Mouse (Mus musculus) gastrocnemius, postnatal 36 days (tissue): ENCODE data around the gene Lrmda. TPM values are rescaled to one million over a fixed set of nuclear protein-coding genes. Genes with fewer than 3 reads are reported as not detected.

Source experiments
- DNase-seq, 2 experiments: peaks; one replicate each; pipeline ENCODE4 v3.0.0; 2022
- intact Hi-C: fragments of 180-260 bp; cut with DNase I; formaldehyde crosslinking; loops from one replicate; pipeline ENCODE4 v1.15.1; 2025
- long read RNA-seq, 2 experiments: library from polyadenylated mRNA; stranded (forward); transcript quantifications; one replicate each; pipeline ENCODE4 v2.0.0; 2021
- total RNA-seq, 2 experiments: library from RNA; stranded (reverse); gene quantifications; 2 replicates each; pipeline ENCODE4 v1.2.3; 2021

Lrmda gene
- 1 to 10 TPM; 1.7 to 2.8 TPM for total RNA-seq
- long read RNA-seq, experiment 1, result 0 reads
- long read RNA-seq, experiment 2, partial matches to known transcripts, result 0 of 1 reads
- long read RNA-seq, experiment 2, other reads (novel, unspliced or antisense), result 1 of 1 reads

DNA sequence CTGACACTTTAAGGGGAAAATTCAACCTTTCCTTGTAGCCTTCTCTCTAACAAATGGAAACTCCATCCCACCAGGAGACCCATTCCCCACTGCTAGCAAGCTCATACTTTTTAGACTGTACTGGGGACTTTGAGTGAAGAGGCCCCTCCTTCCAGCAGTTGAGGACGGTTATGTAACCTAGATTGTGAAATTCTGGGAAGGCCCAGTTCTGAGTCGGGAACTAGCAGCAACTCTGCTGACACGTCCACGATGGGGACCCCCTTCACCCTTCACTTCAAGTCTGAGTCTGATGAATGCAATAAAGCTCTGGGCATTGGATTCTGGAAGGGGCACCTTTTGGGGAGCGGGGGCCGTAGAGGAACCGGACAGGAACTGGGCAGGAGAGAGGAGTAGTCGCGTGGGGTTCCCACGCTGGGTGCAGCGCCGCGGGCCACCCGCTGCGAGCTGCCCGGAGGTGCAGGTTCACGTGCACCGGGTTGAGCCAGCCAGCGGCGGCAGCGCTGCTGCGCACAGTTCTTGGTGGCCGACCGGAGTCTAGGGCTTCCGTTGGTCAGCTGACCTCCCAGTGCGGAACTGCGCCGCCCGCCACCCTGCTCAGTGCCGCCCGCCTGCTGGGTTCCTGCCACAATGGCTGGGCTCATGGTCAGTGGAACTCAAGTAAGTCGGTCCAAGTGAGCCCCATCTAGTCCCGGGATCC, at the start of gene Lrmda:
Gene Lrmda, plus strand, starts transcription at position 461 of the 697 bp plus-strand sequence.
- peak; percentile 60 to 72 for DNase-seq
- intact Hi-C loops, result no loop called here

DNA sequence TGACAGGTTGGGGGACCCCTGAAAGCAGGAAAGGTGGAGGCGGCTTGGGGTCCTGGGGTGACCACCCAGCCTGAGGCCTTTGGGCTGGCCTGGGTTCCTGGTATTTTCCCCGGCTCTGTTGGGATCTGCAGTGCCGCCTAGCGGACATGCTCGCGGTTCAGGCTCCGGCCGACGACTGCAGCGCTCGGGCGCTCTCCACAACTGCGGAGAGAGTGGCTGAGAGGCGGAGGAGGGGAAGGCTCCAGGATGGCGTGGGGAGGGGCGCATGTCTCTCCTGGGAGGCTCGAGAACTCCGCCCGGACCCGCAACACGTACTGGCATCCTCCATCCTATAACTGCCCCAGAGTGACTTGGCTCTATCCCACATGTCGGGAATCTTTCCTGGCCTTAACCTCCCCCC, 38.0 kb upstream of the Lrmda start:
- DNase-seq, result peak; percentile 75 to 81
- intact Hi-C loops, result loop anchor here (10.0 kb wide), 2 partner anchors 823 to 1423 kb away; no protein-coding TSS in a partner anchor

DNA sequence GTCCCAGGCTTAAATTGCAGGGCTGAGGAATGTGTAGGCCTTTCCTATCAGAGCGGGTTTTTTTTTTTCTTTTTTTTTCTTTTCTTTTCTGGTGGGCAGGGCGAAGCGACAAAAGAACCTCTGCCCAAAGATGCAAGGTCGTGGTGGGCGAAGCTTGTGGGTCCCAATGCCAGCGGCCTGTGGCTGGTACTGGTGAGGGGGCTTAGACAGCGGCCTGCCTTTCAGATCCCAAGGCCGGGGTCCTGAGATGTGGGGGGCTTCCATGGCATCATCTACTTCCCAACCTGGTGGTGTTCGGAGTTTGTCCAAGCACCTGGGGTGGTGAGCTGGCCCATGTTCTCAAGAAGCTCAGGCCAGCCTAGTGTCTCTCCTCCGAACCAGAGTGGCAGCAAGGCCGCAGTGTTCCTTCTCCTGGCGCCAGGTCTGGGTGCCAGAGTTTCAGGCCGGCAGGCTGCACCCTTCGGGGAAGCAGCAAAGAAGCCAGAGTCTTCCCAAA, 37.4 kb upstream of the Lrmda start:
- DNase-seq, result peak in 1 of 2 experiments; percentile 22
- intact Hi-C loops, result loop anchor here (10.0 kb wide), 2 partner anchors 823 to 1423 kb away; no protein-coding TSS in a partner anchor

DNA sequence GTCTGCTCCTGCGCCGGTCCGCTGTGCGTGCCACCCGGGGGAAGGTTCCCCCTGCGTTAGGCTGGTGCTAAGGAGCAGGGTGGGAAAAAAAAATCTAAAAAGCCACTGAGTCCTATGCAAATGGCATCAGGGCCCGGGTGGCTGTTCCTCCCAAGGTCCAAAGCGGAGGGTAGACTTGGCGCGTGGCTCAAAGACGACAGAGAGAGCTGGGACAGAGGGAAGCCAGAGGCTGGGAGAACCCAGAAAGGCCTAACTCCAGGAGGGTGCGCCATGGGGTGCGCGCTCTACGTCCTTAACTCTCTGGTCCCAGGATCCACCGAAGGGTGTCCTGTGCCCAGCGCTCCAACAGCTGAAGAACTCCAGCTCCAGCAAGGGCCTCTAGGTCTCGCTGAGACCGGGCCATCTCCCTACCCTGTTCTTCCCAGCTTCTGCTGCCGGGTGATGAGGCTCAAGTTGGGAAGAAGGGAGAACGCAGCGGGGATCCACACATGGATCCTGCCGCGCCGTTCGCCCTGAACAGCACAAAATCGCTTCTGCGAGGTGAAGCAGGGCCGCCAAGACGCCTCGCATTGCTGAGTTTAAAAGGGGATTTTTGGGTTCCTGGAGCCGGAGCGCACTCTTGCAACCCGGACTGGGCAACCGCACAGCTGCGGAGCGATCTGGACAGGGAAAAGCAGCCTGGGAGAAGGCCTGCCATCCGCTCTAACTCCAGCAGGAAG, 36.8 kb upstream of the Lrmda start:
- peak; percentile 34 to 65 for DNase-seq
- intact Hi-C loops, result loop anchor here (10.0 kb wide), 2 partner anchors 822 to 1422 kb away; no protein-coding TSS in a partner anchor

DNA sequence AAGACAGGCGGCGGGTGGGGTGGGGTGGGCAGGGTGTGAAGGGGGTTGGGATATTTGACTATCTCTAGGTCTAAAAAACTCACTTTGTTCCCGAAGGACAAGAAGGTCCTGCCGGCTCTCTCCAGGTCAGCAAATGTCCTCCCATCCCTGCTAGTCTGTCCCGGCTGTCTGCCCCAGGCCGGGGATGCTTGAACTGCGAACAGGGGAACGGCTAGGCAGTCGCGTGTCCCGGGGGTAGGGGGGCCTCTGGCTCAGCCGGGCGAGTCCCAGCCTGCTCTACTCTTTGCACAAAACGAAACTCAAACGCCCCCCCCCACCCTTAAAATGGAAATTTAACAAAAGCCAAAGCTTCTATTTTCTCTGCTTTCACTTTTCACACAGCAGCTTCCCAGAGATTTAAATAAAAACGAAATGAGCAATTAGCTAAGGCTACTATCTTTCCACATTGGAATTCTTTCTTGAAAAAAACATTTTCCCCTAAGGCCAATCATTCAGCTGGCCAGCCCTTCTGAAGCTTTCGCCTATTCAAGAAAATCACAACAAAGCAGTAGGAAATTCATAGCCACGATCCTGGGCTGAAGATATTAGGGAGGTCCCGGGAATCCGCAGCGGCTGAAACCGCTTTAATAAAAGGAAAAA, 36.1 kb upstream of the Lrmda start:
- DNase-seq, result peak in 1 of 2 experiments; percentile 22
- intact Hi-C loops, result loop anchor here (10.0 kb wide), 2 partner anchors 821 to 1421 kb away; no protein-coding TSS in a partner anchor

DNA sequence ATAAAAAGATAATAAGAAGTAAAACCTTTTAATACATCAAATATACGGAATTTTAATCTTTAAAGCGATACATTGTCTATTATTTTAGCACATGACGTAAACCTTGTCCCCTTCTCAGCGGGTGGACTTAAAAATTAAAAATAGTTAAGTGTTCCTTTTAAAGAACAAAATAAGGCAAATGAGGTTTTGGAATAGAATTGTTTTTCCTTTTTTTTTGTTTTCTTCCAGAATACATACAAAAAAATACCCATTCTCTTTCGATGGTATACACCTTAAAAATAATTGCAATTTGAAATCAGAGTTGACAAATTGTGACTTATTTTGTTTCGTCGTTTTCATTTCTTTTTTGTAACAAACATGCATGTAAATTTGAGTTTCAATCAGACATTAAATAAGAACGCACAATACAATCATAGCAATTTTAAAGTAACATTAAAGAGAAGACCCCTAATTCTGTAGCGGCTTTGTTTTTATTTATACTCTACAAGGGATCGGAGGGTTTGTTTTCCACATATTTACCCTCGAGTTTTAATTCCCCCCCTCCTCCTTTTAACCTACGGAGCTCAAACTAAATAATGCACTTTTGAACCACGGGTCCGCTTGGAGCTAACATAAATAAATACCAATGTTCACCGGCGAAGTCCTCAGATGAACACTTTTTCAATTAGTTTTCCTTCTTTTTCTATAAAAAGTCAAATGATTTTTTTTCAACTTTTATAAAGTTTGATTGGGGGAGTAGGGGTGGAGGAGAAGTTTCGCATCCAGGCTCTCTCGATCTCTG, 35.4 kb upstream of the Lrmda start:
- no peak for DNase-seq
- intact Hi-C loops, result loop anchor here (10.0 kb wide), 2 partner anchors 821 to 1421 kb away; no protein-coding TSS in a partner anchor

DNA sequence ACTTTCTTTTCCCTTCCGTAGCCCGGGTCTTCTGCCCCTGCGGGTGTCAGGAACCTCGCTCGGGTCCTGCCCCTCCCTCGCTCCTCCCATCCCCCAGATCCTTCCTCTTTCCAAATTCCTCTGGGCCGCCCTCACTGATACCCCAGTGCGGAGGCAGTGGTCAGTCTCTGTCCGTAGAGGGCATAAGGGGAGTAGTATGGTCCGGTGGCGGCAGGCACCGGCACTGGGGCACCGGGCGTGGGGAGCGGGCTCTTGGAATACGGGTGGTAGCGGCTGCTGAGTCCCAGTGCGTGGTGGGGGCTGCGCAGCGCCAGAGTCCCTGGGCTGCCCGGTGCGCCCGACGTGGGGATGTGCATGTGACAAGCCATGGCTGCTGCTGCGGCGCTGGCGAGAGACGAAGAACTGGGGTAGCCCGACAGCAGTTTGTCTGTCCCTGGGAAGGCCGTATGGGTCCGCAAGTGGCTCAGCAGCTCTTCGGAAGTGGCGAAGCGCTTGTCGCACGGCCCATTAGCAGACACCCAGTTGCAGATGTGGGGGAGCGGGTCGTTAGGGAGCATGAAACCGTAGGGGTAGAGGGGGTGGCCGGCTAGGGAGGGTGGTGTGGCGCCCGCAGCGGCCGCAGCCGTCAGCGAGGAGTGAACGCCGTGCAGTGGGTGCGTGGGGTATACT, 34.6 kb upstream of the Lrmda start:
- intact Hi-C loops, result loop anchor here (5.0 to 10.0 kb wide), 3 partner anchors 797 to 1420 kb away; no protein-coding TSS in a partner anchor
- peak; percentile 28 to 58 for DNase-seq

DNA sequence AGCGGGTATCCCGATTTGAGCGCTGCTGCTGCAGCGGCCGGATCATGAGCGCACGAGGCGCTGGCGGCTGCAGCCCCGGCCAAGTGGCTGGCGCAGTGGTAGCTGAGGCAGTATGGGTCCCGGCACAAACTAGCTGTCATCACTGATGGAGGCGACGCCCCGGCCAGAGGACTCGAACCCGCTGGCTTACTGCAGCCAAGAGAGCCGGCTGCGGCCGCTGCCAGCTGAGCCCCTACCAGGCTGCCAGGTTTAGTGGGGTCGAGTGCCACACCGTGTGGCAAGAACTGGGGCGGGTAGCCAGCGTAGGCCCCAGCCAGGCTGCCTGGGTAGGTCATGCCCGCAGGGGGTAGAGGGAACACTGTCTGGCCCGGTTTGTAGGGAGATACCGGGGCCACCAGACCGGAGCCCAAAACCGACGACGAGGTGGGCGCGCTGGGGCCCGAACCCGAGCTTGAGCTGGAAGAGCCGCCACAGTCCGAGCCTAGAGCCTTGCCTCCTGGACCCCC, 34.0 kb upstream of the Lrmda start:
- DNase-seq, result peak in 1 of 2 experiments; percentile 17

DNA sequence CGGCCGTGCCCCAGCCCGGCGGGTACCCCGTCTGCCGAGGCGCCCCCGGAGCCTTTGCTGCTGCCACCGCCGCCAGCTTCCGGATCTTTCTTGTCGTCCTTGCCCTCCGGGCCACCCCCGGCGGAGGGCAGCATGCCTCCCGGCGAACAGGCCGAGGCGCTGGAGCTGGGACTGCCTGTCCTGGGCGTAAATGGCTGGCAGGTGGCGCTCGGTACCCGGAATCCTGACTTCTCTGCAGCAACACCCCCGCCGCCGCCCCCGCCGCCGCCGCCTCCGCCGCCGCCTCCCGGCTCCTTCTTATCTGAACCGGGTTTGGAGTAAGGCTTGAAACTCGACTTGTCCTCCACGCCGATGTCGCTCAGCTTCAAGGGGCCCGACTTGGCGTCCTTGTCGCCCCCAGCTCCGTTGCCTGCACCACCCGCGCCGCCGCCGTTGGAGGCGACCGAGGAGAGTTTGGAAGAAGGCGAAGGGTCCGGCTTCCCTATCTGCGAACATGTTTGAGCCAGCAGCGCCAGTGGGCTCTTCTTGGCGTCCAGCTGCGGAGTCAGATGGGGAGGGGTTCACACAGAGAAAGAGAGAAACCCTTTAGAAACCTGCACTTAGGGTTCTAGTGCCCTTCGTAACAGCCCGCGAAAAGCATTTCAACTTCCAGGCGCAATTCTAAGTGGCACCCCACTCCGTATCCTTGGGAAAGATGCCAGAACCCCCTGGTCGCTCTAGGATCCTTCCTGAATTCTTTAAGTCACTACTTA, 33.4 kb upstream of the Lrmda start:
- intact Hi-C loops, result loop anchor here (2.0 to 10.0 kb wide), 4 partner anchors 591 to 1419 kb away; no protein-coding TSS in a partner anchor
- peak; percentile 81 to 87 for DNase-seq

More for the DNA sequence above, 34.0 kb upstream of the Lrmda start:
- intact Hi-C loops, result loop anchor here (5.0 to 10.0 kb wide), 3 partner anchors 797 to 1419 kb away; no protein-coding TSS in a partner anchor

DNA sequence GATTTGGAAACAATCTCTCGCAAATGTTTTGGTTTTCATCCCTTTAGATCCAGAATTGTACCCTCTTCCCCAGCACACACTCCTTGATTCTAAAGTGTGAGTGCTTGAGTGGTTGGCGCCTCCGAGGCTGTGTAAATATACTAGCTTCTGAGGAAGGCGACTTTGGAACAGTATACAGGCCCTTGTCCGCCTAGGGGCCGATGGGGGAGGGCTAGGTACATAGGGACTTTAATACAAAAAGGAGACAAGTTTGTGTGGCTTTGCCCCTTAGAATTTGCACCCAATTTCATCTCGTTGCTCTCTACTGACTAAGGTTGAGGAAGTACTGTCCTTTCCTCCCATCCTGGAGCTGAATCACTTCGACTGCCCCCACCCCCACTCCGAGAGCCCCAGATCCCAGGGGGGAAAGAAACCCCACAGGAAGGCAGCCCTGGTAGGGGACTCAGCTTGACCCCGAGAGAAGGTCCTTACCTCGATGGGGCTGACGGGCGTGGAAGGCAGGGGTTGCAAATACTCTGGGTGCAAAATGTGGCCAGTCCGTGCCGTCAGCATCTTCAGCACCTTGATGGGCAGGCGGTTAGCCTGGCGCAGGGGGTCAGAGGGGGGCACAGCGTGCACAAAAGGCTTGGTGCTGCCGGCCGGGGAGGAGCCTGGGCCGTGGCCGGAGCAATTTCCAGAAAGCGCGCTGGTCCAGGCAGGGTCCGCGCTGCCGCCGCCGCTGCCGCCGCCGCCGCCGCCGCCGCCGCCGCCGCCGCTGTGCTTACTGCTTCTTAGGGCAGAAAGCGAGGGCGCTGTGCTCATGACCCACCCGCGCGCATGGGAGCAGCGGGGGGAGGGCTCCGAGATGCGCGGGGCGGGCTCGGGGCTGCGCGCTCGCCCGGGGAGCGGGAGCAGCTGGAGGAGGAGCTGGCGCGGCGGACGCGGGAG, 32.5 kb upstream of the Lrmda start:
- peak; percentile 18 to 48 for DNase-seq
- intact Hi-C loops, result loop anchor here (2.0 to 10.0 kb wide), 4 partner anchors 590 to 1418 kb away; no protein-coding TSS in a partner anchor

DNA sequence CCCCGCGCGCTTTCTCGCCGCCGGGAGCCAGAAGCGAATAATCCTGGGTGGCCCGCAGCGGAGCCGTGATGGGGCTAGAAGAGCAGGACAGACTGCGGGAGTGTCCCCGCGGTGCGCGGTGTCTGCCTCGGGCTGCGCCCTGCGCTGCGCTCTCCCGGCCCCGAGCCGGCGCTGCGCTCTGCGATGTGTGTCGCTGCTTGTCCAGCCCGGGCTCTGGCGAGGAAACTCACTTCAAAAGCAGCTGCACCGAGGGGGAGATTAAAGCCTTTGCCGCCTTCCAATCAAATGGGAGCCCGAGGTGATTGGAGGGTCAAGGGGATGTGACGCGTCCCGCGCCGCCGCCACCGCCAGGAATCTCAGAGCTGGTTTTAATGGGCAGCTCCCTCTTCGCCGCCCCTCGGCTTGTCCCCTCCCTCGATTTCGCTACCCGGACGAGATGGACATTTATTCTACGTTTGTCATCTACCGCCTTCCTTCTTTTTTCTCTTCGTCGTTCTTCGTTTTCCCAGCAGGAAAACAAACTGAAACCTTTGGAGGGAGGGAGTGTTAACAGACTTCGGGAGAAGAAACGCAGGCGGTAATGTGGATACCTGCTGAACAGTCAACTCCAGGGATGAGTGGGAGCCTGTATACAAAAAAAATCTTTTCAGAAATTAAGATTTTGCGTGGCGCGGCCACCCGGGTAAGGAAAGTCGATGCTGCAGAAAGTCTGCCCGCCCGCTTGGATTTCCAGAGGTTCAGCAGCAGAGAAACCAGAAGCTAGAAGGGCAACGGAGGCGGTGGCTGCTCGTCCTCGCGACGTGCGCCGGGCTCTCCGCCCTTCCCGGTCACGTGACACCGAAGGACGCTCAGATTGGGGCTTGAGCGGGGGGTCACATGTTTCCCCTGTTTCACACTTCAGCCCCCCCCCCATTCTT, 31.6 kb upstream of the Lrmda start:
- intact Hi-C loops, result loop anchor here (2.0 to 10.0 kb wide), 4 partner anchors 589 to 1417 kb away; no protein-coding TSS in a partner anchor
- peak; percentile 92 to 94 for DNase-seq

DNA sequence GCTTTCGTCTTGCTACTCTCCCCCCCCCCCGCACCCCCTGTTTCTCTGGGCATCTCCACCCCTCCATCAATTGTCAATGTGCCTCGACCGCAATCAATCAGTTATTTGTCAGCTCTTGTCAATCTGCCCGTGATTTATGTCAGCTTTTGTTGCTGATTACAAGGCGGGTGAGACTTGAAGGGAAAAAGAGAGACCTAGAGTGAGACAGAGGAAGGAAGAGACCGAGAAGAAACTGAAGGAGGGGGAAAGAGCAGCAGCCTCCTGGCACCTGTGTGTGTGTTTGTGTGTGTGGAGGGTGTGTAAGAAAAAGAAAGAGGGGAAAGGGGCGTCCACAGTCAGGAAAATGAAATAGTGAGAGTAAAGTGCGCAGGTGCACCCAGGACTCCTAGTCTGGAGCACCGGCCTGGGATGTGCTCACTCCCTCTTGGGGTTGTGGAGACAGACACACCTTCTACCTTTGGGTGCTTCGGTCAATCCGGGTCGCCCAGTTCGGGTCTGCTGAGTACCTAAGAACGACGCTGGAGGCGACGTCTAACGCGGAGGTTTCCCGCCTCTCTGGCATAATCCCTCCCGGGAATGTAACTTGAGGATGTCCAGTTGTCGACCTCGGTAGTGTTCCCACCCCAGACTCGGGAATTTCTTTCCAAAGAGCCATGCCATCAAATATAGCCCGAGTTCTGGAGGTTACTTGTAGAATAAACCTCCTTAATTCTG, 30.8 kb upstream of the Lrmda start:
- intact Hi-C loops, result loop anchor here (5.0 to 10.0 kb wide), 3 partner anchors 794 to 1416 kb away; no protein-coding TSS in a partner anchor
- peak; percentile 9 to 55 for DNase-seq

DNA sequence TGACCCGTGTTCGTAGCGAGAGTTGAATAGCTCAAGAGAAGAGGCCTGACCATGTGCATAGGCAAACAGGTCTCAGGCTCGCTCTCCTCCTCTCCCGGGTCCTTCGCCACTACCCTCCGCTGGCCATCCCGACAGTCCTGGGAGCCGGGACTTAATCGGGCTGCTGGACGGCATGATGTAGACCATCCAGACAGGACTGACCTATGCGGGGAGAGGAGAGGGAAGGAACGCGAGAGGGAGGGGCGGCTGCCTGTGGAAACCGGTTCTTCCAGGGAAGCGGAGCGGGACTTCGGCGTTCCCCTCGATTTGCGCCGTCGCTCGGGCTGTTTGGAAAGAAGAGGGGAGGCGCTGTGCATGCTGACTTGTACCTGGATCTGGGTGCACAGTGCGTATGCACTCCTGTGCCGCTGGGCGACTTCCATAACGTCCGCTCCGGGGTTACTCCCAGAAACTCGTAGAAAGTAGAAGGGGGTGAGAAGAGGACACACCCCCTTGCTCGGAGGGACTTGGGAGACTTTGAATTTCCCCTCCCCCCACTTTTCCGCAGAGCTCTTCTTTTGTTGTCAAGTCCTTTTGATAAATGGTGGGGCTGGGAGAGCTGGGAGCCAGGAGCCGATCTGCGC, 30.1 kb upstream of the Lrmda start, which contains the start of gene Zfp503:
Gene Zfp503, minus strand, starts transcription at position 311 of the 623 bp plus-strand sequence.
- intact Hi-C loops, result loop anchor here (5.0 to 10.0 kb wide), 3 partner anchors 793 to 1415 kb away; no protein-coding TSS in a partner anchor
- DNase-seq, result peak in 1 of 2 experiments; percentile 26
